Mouse (Mus musculus): ENCODE results near the gene Rnf220.

DNA sequence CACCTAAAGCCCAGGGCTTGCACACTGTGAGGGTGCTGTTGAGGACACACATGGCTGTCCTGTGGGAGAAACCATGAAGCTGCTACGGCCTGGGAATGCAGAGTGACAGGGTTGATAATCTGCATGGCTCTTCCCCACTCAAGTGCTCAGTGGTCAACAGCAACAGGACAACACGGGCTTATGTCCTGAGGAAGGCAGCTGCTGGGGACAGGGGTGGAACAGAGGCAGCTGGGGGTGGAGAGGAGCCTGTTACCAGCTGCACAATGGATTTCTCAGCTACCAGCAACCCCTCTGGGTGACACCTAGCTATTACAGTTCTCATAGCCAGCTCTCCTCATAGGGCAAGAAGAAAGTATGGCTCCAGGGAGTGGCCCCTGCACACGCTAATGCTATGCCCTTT, 169.9 kb downstream of the Rnf220 start:
- TF ChIP-seq POLR2A (IDR thresholded peaks at IDR 0.05; ENCODE audit: low read depth, low read length) (no peak), CTCF (IDR thresholded peaks at IDR 0.05; ENCODE audit: extremely low read depth, insufficient read depth, insufficient read length, insufficient replicate concordance) (no peak)
